Mouse (Mus musculus): ENCODE data around the gene Iffo2. TPM values are rescaled to one million over a fixed set of nuclear protein-coding genes. Genes with fewer than 3 reads are reported as not detected.

Iffo2 gene
- polyA plus RNA-seq, 1 experiment from 2014 or later, result 4.4 TPM

DNA sequence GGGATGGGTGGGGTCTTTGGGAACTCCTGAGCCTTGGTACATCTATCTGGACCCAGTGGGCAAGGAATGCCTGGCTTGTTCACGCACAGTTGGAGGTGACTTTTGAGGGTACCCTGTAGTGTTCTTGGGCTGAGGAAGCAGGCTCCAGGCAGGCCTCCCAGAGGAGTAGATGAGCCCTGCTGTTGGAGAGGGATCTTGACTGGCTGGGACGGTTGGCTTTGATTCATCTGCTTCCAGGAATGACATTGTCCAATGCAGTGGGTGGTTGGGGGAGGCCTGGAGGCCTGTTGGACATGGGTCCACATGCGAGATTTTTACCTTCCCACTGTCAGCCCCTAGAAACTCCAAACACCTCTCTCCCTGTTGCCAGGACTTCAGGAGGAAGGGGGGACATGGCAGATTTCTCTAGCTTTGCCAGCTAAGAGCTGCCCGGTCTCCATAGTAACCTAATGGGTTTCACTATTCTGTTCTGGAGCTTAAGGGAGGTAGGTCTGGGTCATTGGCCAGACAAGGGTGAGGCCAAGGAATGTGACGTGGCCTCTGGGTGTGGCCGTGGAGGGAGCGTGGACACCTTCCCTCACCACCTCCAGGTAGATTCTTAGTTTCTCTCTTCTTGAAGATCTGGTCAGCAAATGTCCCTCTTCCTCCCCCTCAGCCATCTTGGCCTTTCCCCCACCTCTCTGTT is 101.4 kb downstream of the Iffo2 start:
- Histone ChIP-seq H3K9me3 (ENCODE audit: control insufficient read depth, low read length) (no peaks in the 10 kb centered on the region), H3K4me3 (ENCODE audit: control insufficient read depth in 1 of 2, insufficient read depth in 1 of 2, low read depth in 1 of 2, low read length in 2 of 2) (no peak overlapping the region), H3K27me3 (ENCODE audit: control insufficient read depth, insufficient read depth, low read length) (no peaks in the 10 kb centered on the region), H3K4me1 (ENCODE audit: control insufficient read depth in 2 of 2, insufficient read depth in 2 of 2, low read length in 2 of 2) (no peaks in the 10 kb centered on the region; a peak in 2 of 4 replicates), H3K9ac (ENCODE audit: low read length) (no peak overlapping the region), H3K27ac (replicated peaks in 1 of 2; ENCODE audit: control insufficient read depth in 1 of 2, insufficient read depth in 1 of 2, low read depth in 2 of 2, low read length in 2 of 2) (no peak overlapping the region), H3K4me2 (ENCODE audit: low read length) (no peak overlapping the region), H3K36me3 (ENCODE audit: control insufficient read depth, insufficient read depth, low read length) (0 out of 2 replicates have a peak, but pooled peaks cover 4% of the 10 kb centered on the region)
- no peak for ATAC-seq (ENCODE audit: insufficient number of reproducible peaks, insufficient read depth, low FRiP score, low read depth)
- 85% methylated on average over 7 of the region's 7 CpGs for WGBS

DNA sequence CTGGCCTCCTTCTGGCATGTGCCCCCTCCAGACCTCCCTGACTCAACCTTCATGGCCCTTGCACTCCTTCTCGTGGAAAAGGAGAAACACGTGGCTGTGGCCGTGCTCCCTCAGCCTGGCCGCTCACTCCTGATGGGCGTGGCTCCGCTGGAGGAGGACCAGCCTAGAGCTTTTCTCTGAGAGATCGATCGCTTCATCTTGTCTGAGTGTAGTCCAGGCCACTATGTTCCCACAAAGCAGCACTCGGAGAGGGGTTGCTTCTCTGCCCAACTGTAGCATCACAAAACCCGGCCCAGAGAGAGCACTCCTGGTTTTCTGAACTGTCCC is 101.9 kb downstream of the Iffo2 start:
- ATAC-seq (ENCODE audit: insufficient number of reproducible peaks, insufficient read depth, low FRiP score, low read depth), result no peak
- no peak overlapping the region for H3K9ac ChIP-seq (ENCODE audit: low read length)
- H3K4me2 ChIP-seq (ENCODE audit: low read length), result no peak overlapping the region
- no peak overlapping the region for H3K4me3 ChIP-seq (ENCODE audit: control insufficient read depth in 1 of 2, insufficient read depth in 1 of 2, low read depth in 1 of 2, low read length in 2 of 2)
- no peak overlapping the region for H3K27ac ChIP-seq (replicated peaks in 1 of 2; ENCODE audit: control insufficient read depth in 1 of 2, insufficient read depth in 1 of 2, low read depth in 2 of 2, low read length in 2 of 2)
- H3K27me3 ChIP-seq (ENCODE audit: control insufficient read depth, insufficient read depth, low read length), result no peaks in the 10 kb centered on the region
- H3K9me3 ChIP-seq (ENCODE audit: control insufficient read depth, low read length), result no peaks in the 10 kb centered on the region
- H3K36me3 ChIP-seq (ENCODE audit: control insufficient read depth, insufficient read depth, low read length), result 0 out of 2 replicates have a peak, but pooled peaks cover 4% of the 10 kb centered on the region
- WGBS, result 74% methylated on average over 10 of the region's 10 CpGs
- H3K4me1 ChIP-seq (ENCODE audit: control insufficient read depth in 2 of 2, insufficient read depth in 2 of 2, low read length in 2 of 2), result no peaks in the 10 kb centered on the region; a peak in 2 of 4 replicates

DNA sequence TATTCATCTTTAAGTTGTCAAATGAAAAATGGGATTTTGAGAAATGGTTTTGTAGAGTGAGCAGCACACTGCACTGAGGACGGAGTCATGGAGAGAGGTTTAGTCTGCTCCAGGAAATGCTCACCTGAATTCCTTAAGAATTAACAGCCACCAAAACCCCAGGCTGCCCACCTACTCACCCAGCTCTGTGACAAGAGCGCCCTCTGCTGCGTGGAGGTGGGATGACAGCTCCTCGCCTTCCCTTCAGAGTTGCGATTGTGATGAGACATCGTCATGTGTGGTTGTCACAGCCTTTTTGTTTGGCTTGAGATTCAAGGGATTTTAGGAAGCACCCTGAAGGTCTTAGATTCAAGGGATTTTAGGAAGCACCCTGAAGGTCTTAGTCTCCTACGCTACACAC is 106.0 kb downstream of the Iffo2 start:
- 26% methylated on average over 7 of the region's 7 CpGs for WGBS
- Histone ChIP-seq H3K36me3 (ENCODE audit: control insufficient read depth, insufficient read depth, low read length) (peaks cover 13% of the 10 kb centered on the region; the same call in 1 of the 2 replicates), H3K4me3 (ENCODE audit: control insufficient read depth in 1 of 2, insufficient read depth in 1 of 2, low read depth in 1 of 2, low read length in 2 of 2) (no peak overlapping the region), H3K4me2 (ENCODE audit: low read length) (no peak overlapping the region), H3K27me3 (ENCODE audit: control insufficient read depth, insufficient read depth, low read length) (peaks cover 3% of the 10 kb centered on the region; the same call in 1 of the 2 replicates), H3K4me1 (ENCODE audit: control insufficient read depth in 2 of 2, insufficient read depth in 2 of 2, low read length in 2 of 2) (peaks cover 0 to 2% of the 10 kb centered on the region in 2 experiments; a peak in 3 of 4 replicates), H3K9me3 (ENCODE audit: control insufficient read depth, low read length) (no peaks in the 10 kb centered on the region), H3K9ac (ENCODE audit: low read length) (no peak overlapping the region), H3K27ac (replicated peaks in 1 of 2; ENCODE audit: control insufficient read depth in 1 of 2, insufficient read depth in 1 of 2, low read depth in 2 of 2, low read length in 2 of 2) (no peak overlapping the region)
- ATAC-seq (ENCODE audit: insufficient number of reproducible peaks, insufficient read depth, low FRiP score, low read depth), result no peak

DNA sequence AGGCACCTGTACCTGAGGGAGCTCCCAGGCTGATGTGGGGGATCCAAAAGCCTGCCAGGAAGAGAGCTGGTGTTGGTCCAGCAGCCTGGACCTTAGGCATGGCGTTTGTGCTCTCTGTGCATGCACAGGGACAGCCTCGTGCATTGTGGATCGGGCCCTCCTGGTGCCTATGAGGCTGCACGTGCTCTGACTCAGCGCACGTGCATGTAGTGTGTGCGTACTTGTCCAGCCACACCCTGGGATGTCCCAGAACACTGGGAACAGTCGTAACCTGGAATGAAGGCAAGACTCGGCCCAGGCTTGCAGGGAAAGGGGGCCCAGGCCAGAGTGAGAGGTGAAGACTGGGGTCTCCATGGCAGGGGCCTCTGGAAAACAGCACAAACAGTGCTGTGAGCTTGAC is 107.5 kb downstream of the Iffo2 start:
- H3K9me3 ChIP-seq (ENCODE audit: control insufficient read depth, low read length), result no peaks in the 10 kb centered on the region
- no peak overlapping the region for H3K4me3 ChIP-seq (ENCODE audit: control insufficient read depth in 1 of 2, insufficient read depth in 1 of 2, low read depth in 1 of 2, low read length in 2 of 2)
- H3K9ac ChIP-seq (ENCODE audit: low read length), result no peak overlapping the region
- H3K4me2 ChIP-seq (ENCODE audit: low read length), result no peak overlapping the region
- ATAC-seq (ENCODE audit: insufficient number of reproducible peaks, insufficient read depth, low FRiP score, low read depth), result no peak
- no peak overlapping the region for H3K27ac ChIP-seq (replicated peaks in 1 of 2; ENCODE audit: control insufficient read depth in 1 of 2, insufficient read depth in 1 of 2, low read depth in 2 of 2, low read length in 2 of 2)
- 90% methylated on average over 9 of the region's 9 CpGs for WGBS
- peaks cover 10% of the 10 kb centered on the region for H3K27me3 ChIP-seq (ENCODE audit: control insufficient read depth, insufficient read depth, low read length)
- H3K36me3 ChIP-seq (ENCODE audit: control insufficient read depth, insufficient read depth, low read length), result peaks cover 13% of the 10 kb centered on the region; the same call in 1 of the 2 replicates
- peaks cover 3 to 8% of the 10 kb centered on the region in 2 experiments for H3K4me1 ChIP-seq (ENCODE audit: control insufficient read depth in 2 of 2, insufficient read depth in 2 of 2, low read length in 2 of 2)

DNA sequence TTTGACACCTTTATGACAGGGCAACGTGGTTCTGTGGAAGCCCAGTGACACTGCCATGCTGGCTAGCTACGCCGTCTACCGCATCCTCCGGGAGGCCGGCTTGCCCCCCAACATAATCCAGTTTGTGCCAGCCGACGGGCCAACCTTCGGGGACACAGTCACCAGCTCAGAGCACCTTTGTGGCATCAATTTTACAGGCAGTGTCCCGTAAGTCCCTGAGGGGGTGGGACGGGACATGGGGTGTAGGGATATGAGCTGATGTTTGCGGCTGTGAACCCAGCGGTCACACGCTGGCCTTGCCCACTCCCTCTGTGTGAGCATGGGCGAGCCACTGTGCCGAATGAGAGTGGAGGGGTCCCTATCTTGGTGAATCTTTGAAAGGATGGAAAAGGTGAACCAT is 108.0 kb downstream of the Iffo2 start:
- no peak overlapping the region for H3K9ac ChIP-seq (ENCODE audit: low read length)
- H3K27ac ChIP-seq (replicated peaks in 1 of 2; ENCODE audit: control insufficient read depth in 1 of 2, insufficient read depth in 1 of 2, low read depth in 2 of 2, low read length in 2 of 2), result no peak overlapping the region
- ATAC-seq (ENCODE audit: insufficient number of reproducible peaks, insufficient read depth, low FRiP score, low read depth), result no peak
- no peak overlapping the region for H3K4me3 ChIP-seq (ENCODE audit: control insufficient read depth in 1 of 2, insufficient read depth in 1 of 2, low read depth in 1 of 2, low read length in 2 of 2)
- peaks cover 13% of the 10 kb centered on the region; the same call in 1 of the 2 replicates for H3K36me3 ChIP-seq (ENCODE audit: control insufficient read depth, insufficient read depth, low read length)
- H3K4me1 ChIP-seq (ENCODE audit: control insufficient read depth in 2 of 2, insufficient read depth in 2 of 2, low read length in 2 of 2), result peaks cover 3 to 8% of the 10 kb centered on the region in 2 experiments
- no peaks in the 10 kb centered on the region for H3K9me3 ChIP-seq (ENCODE audit: control insufficient read depth, low read length)
- 91% methylated on average over 16 of the region's 16 CpGs for WGBS
- H3K4me2 ChIP-seq (ENCODE audit: low read length), result no peak overlapping the region
- peaks cover 15% of the 10 kb centered on the region for H3K27me3 ChIP-seq (ENCODE audit: control insufficient read depth, insufficient read depth, low read length)

DNA sequence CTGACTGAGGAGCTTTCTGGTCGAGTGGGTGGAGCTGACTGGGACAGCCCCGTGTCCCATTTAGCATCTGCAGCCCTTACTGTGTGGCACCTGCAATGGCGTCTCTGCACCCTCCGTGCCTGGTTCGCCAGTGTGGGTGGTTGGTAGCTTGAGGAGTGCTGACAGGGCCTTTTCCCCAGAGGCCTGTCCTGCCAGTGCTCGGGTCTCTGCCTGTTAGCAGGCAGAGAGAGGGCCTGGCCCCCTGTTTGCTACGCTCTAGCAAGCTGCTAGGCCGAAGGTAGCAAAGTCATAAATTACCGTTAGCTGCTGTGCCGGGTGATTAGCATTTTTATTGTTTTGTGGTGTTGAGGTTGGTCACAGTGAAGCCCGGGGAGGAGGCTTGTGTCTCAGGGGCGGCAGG is 109.5 kb downstream of the Iffo2 start:
- ATAC-seq (ENCODE audit: insufficient number of reproducible peaks, insufficient read depth, low FRiP score, low read depth), result no peak
- H3K9me3 ChIP-seq (ENCODE audit: control insufficient read depth, low read length), result no peaks in the 10 kb centered on the region
- H3K27me3 ChIP-seq (ENCODE audit: control insufficient read depth, insufficient read depth, low read length), result peaks cover 20% of the 10 kb centered on the region
- no peak overlapping the region for H3K27ac ChIP-seq (replicated peaks in 1 of 2; ENCODE audit: control insufficient read depth in 1 of 2, insufficient read depth in 1 of 2, low read depth in 2 of 2, low read length in 2 of 2)
- H3K4me1 ChIP-seq (ENCODE audit: control insufficient read depth in 2 of 2, insufficient read depth in 2 of 2, low read length in 2 of 2), result peaks cover 3 to 8% of the 10 kb centered on the region in 2 experiments
- H3K4me3 ChIP-seq (ENCODE audit: control insufficient read depth in 1 of 2, insufficient read depth in 1 of 2, low read depth in 1 of 2, low read length in 2 of 2), result no peak overlapping the region
- peaks cover 13% of the 10 kb centered on the region; the same call in 1 of the 2 replicates for H3K36me3 ChIP-seq (ENCODE audit: control insufficient read depth, insufficient read depth, low read length)
- WGBS, result 71% methylated on average over 12 of the region's 12 CpGs
- no peak overlapping the region for H3K4me2 ChIP-seq (ENCODE audit: low read length)
- H3K9ac ChIP-seq (ENCODE audit: low read length), result no peak overlapping the region

DNA sequence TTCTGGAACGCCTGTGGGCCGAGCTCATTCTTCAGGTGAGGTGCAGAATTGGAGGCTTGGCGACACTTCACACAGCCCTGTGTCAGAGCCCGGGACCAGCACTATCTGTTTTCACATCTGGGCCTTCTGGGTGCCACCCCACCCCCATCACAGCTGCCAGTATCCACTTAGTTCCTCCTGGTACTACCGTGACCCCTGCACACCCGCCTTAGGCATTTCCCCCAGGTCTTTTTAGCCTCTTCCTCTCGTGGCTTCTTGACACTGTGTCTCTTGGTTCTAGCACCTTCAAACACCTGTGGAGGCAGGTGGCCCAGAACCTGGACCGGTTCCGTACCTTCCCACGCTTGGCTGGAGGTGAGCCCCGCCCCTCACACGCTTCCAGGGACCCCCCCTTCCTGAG is 110.0 kb downstream of the Iffo2 start:
- H3K27ac ChIP-seq (replicated peaks in 1 of 2; ENCODE audit: control insufficient read depth in 1 of 2, insufficient read depth in 1 of 2, low read depth in 2 of 2, low read length in 2 of 2), result no peak overlapping the region
- peaks cover 20% of the 10 kb centered on the region for H3K27me3 ChIP-seq (ENCODE audit: control insufficient read depth, insufficient read depth, low read length)
- H3K4me1 ChIP-seq (ENCODE audit: control insufficient read depth in 2 of 2, insufficient read depth in 2 of 2, low read length in 2 of 2), result peaks cover 3 to 8% of the 10 kb centered on the region in 2 experiments
- 81% methylated on average over 12 of the region's 12 CpGs for WGBS
- H3K4me2 ChIP-seq (ENCODE audit: low read length), result no peak overlapping the region
- peaks cover 13% of the 10 kb centered on the region; the same call in 1 of the 2 replicates for H3K36me3 ChIP-seq (ENCODE audit: control insufficient read depth, insufficient read depth, low read length)
- no peaks in the 10 kb centered on the region for H3K9me3 ChIP-seq (ENCODE audit: control insufficient read depth, low read length)
- no peak for ATAC-seq (ENCODE audit: insufficient number of reproducible peaks, insufficient read depth, low FRiP score, low read depth)
- no peak overlapping the region for H3K4me3 ChIP-seq (ENCODE audit: control insufficient read depth in 1 of 2, insufficient read depth in 1 of 2, low read depth in 1 of 2, low read length in 2 of 2)
- H3K9ac ChIP-seq (ENCODE audit: low read length), result no peak overlapping the region

DNA sequence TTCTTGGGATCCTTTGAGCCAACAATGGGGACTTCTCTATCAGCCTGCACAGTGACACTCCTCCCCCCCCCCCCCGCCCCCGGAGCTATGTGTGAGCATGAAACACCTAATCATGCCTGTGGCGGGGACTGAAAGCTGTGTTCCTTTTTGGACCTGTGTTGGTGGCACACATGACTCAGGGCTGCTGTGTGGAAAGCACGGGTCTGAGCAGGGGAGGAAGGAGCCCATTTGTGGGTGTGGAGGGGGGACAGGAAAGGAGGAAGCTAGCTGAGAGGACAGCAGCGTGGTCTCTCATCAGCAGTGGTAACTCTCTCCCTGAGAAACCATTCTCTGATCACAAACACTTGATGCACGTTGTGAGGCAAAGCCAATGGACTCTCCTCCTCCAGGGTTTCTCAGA is 110.4 kb downstream of the Iffo2 start:
- 56% methylated on average over 5 of the region's 6 CpGs for WGBS
- Histone ChIP-seq H3K4me3 (ENCODE audit: control insufficient read depth in 1 of 2, insufficient read depth in 1 of 2, low read depth in 1 of 2, low read length in 2 of 2) (no peak overlapping the region), H3K4me2 (ENCODE audit: low read length) (no peak overlapping the region), H3K27ac (replicated peaks in 1 of 2; ENCODE audit: control insufficient read depth in 1 of 2, insufficient read depth in 1 of 2, low read depth in 2 of 2, low read length in 2 of 2) (no peak overlapping the region), H3K27me3 (ENCODE audit: control insufficient read depth, insufficient read depth, low read length) (peaks cover 20% of the 10 kb centered on the region), H3K4me1 (ENCODE audit: control insufficient read depth in 2 of 2, insufficient read depth in 2 of 2, low read length in 2 of 2) (peaks cover 3 to 8% of the 10 kb centered on the region in 2 experiments), H3K36me3 (ENCODE audit: control insufficient read depth, insufficient read depth, low read length) (peaks cover 9% of the 10 kb centered on the region; the same call in 1 of the 2 replicates), H3K9me3 (ENCODE audit: control insufficient read depth, low read length) (no peaks in the 10 kb centered on the region), H3K9ac (ENCODE audit: low read length) (no peak overlapping the region)
- ATAC-seq (ENCODE audit: insufficient number of reproducible peaks, insufficient read depth, low FRiP score, low read depth), result no peak

Measured in heart, embryonic 14.5 days (tissue).